Mouse (Mus musculus) MEL (cell line): ENCODE measurements at regions not wholly inside any gene's neighbourhood (a gene's known extent, or its start where the extent isn't known, plus 50 kb on each side); places are given as distances from the start of the nearest gene placed in this dataset.

Experiments
- CTCF ChIP-seq, 3 experiments: IDR thresholded peaks in 2 of 3; conservative IDR thresholded peaks in 1 of 3; 2 replicates each; pipeline ENCODE4 v1.5.1; 2011 to 2012; ENCODE audit warnings: low read length in 3 of 3, low read depth in 2 of 3, mild to moderate bottlenecking in 2 of 3, improper control_type of control experiment in 1 of 3, inconsistent platforms in 1 of 3, mixed read lengths in 1 of 3, moderate library complexity in 1 of 3; ENCODE audit not compliant: control insufficient read depth in 1 of 3, insufficient read depth in 1 of 3, poor library complexity in 1 of 3, severe bottlenecking in 1 of 3
- E2F4 ChIP-seq: IDR thresholded peaks from 2 replicates; pipeline ENCODE4 v1.6.1; 2011; ENCODE audit warnings: low read depth, low read length, improper control_type of control experiment, borderline replicate concordance
- HCFC1 ChIP-seq: IDR thresholded peaks from 2 replicates; pipeline ENCODE4 v1.6.1; 2012; ENCODE audit warnings: low read depth, mild to moderate bottlenecking, inconsistent platforms, low read length, improper control_type of control experiment, moderate library complexity
- MAZ ChIP-seq: IDR thresholded peaks from 2 replicates; pipeline ENCODE4 v1.6.1; 2012; ENCODE audit warnings: low read depth, mild to moderate bottlenecking, inconsistent platforms, low read length, improper control_type of control experiment
- POLR2A ChIP-seq, 2 experiments: IDR thresholded peaks; 2 replicates each; pipeline ENCODE4 v1.6.1; 2011 to 2012; ENCODE audit warnings: low read length in 2 of 2, mild to moderate bottlenecking in 2 of 2, control low read depth in 1 of 2, improper control_type of control experiment in 1 of 2, low read depth in 1 of 2, moderate library complexity in 1 of 2; ENCODE audit not compliant: control insufficient read depth in 1 of 2, insufficient read depth in 1 of 2, poor library complexity in 1 of 2
- UBTF ChIP-seq: IDR thresholded peaks from 2 replicates; pipeline ENCODE4 v1.6.1; 2012; ENCODE audit warnings: low read depth, mild to moderate bottlenecking, inconsistent platforms, low read length, improper control_type of control experiment, moderate library complexity, borderline replicate concordance; ENCODE audit not compliant: insufficient read depth

DNA sequence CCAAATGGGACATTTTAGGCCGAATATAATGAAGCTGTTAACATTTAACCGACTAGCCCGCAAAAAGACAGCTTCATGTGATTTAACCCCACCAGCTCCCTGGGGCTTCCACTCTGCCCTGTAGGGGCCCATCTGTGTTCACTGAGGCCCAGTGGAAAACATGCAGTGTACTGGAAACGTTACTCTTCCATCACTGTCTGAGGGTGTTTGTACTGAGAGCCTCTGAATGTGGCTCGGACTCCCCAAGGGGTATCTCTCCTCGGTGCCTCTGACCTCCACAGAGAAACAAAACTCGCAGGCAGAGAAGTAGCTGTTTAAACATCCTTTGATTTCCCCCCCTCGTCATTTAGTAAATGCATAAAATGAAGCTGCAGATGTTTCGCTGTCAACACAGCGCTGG is 263.6 kb upstream of the Sall1 start:
- TF ChIP-seq E2F4 = no peak
- no peak for TF ChIP-seq CTCF (IDR thresholded peaks at IDR 0.05 in 2 of 3, conservative IDR thresholded peaks at IDR 0.05 in 1 of 3; ENCODE audit: control insufficient read depth in 1 of 3, insufficient read depth in 1 of 3, low read depth in 2 of 3, low read length in 3 of 3, poor library complexity in 1 of 3, severe bottlenecking in 1 of 3)
- TF ChIP-seq UBTF = no peak
- TF ChIP-seq HCFC1 = no peak
- no peak for TF ChIP-seq POLR2A (IDR thresholded peaks at IDR 0.05; ENCODE audit: control insufficient read depth in 1 of 2, insufficient read depth in 1 of 2, low read depth in 1 of 2, low read length in 2 of 2, poor library complexity in 1 of 2)
- TF ChIP-seq MAZ = no peak
